Mouse (Mus musculus) hindbrain, embryonic 11.5 days (tissue): ENCODE results near the gene Adck2. TPM values are rescaled to one million over a fixed set of nuclear protein-coding genes. Genes with fewer than 3 reads are reported as not detected.

Source experiments
- ATAC-seq: fragments of 200-750 bp; cut with Nextera tagmentation; 2 replicates; pipeline ENCODE4 v1.8.0; 2017; ENCODE audit warnings: mild to moderate bottlenecking, moderate TSS enrichment, moderate library complexity; ENCODE audit not compliant: low FRiP score
- DNase-seq: peaks from one replicate; pipeline ENCODE4 v3.0.0-alpha.2; 2015; ENCODE audit warnings: low spot score
- H3K27ac ChIP-seq: fragments of 300-500 bp; sonication (generic); 2 replicates; pipeline ENCODE4 v1.5.1; 2014; ENCODE audit warnings: mild to moderate bottlenecking, low read depth, low read length
- H3K27me3 ChIP-seq: fragments of 300-500 bp; sonication (generic); 2 replicates; pipeline ENCODE4 v1.6.1; 2014; ENCODE audit warnings: mild to moderate bottlenecking, low read length, moderate library complexity, mixed read lengths; ENCODE audit not compliant: control insufficient read depth, insufficient read depth
- H3K36me3 ChIP-seq: fragments of 300-500 bp; sonication (generic); 2 replicates; pipeline ENCODE4 v1.6.1; 2014; ENCODE audit warnings: mild to moderate bottlenecking, low read length, moderate library complexity, mixed read lengths; ENCODE audit not compliant: control insufficient read depth, insufficient read depth
- H3K4me1 ChIP-seq: fragments of 300-500 bp; sonication (generic); replicated peaks from 2 replicates; pipeline ENCODE4 v1.6.1; 2014; ENCODE audit warnings: low read length, mixed read lengths; ENCODE audit not compliant: control insufficient read depth, insufficient read depth
- H3K4me2 ChIP-seq: fragments of 300-500 bp; sonication (generic); replicated peaks from 2 replicates; pipeline ENCODE4 v1.6.1; 2014; ENCODE audit warnings: mild to moderate bottlenecking, low read depth, low read length
- H3K4me3 ChIP-seq: fragments of 300-500 bp; sonication (generic); 2 replicates; pipeline ENCODE4 v1.5.1; 2014; ENCODE audit warnings: low read depth, low read length
- H3K9ac ChIP-seq: fragments of 300-500 bp; sonication (generic); 2 replicates; pipeline ENCODE4 v1.6.1; 2014; ENCODE audit warnings: low read depth, low read length
- H3K9me3 ChIP-seq: fragments of 300-500 bp; sonication (generic); 2 replicates; pipeline ENCODE4 v1.6.1; 2016; ENCODE audit warnings: low read length; ENCODE audit not compliant: control insufficient read depth
- WGBS: fragments of 180-500 bp; shearing (Covaris S2); extraction: QIAGEN DNeasy Blood & Tissue Kit; methylation state at CpG from one replicate; pipeline ENCODE4 v1.1.7; 2014; 5-methylcytosine and 5-hydroxymethylcytosine counted together
- polyA plus RNA-seq: library from polyadenylated mRNA; unstranded; fragments of >200 nt; fragmentation: Nextera tagmentation; extraction: Ambion mirVana; gene quantifications from 2 replicates; pipeline ENCODE4 v1.2.1, GENCODE M21; 2014

The Adck2 gene
- polyA plus RNA-seq, 1 experiment from 2014 or later = 23.9 TPM

- H3K27ac ChIP-seq = no peak overlapping the region
- no peak for ATAC-seq
- H3K9me3 ChIP-seq = no peaks in the 10 kb centered on the region
- no peak overlapping the region for H3K9ac ChIP-seq
- H3K4me2 ChIP-seq = peak overlapping the region; percentile 75
- WGBS = 75% methylated on average over 12 of the region's 12 CpGs
- DNase-seq = no peak
- H3K4me3 ChIP-seq = peak overlapping the region; percentile 8; the same call in 1 of the 2 replicates
- no peaks in the 10 kb centered on the region for H3K36me3 ChIP-seq
- no peaks in the 10 kb centered on the region for H3K27me3 ChIP-seq
- H3K4me1 ChIP-seq = peaks cover 11% of the 10 kb centered on the region
Observed at GRCm38 (mm10) chr6:39554888-39555647, 18.6 kb upstream of the Adck2 start.

- DNase-seq (no peak), ATAC-seq (no peak)
- WGBS = 86% methylated on average over 2 of the region's 2 CpGs
- Histone ChIP-seq H3K27ac (no peak overlapping the region), H3K9me3 (no peaks in the 10 kb centered on the region), H3K4me2 (peak overlapping the region; percentile 75), H3K4me1 (peaks cover 11% of the 10 kb centered on the region), H3K27me3 (no peaks in the 10 kb centered on the region), H3K9ac (no peak overlapping the region), H3K36me3 (no peaks in the 10 kb centered on the region), H3K4me3 (peak overlapping the region; percentile 8; the same call in 1 of the 2 replicates)
Observed at GRCm38 (mm10) chr6:39555648-39555945, 18.1 kb upstream of the Adck2 start.

DNA sequence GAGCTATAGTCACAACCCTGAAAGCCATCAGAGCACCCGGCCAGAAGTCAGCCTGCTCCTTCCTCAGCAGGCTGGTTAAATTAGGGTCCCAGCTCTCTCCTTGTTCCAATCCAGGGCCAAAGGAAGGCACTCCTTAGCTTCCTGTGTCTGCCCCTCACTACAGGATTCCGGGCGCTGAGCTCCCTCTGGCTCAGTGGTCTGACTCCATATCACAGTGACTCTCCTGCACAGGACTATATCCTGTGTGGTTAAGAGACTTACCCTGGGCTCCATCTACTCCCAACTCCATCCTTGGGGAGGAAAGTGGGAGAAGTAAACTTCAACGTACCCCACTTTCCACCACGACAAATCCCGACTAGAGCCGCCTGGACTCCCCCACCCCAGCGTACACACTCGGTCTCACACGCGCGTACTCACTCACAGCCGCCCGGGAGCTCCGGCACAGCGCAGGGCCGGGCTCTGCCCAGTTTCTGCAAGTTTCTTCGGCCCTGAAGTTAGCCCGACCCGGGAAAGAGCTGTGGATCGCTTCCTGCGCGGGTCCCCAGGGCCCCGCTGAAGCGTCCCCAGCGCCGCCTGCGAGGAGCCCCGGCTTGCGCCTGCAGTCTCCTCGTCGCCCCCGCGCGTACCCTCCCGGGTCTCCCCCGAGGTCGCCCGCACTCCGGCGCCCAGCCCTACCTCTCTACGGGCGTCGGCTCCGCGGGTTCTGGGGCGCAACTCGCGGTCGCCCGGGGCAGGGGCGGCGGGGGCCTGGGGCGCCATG, 16.6 kb upstream of the Adck2 start:
- DNase-seq = peak; percentile 71
- Histone ChIP-seq H3K4me1 (peaks cover 11% of the 10 kb centered on the region), H3K27ac (peak overlapping the region; percentile 98), H3K27me3 (no peaks in the 10 kb centered on the region), H3K9me3 (no peaks in the 10 kb centered on the region), H3K4me2 (peak overlapping the region; percentile 75), H3K36me3 (no peaks in the 10 kb centered on the region), H3K9ac (peak overlapping the region; percentile 98), H3K4me3 (peak overlapping the region; percentile 90)
- ATAC-seq = peak; percentile 75
- WGBS = under 1% methylated on average over 36 of the region's 54 CpGs

- DNase-seq = peak; percentile 96
- Histone ChIP-seq H3K4me1 (peaks cover 11% of the 10 kb centered on the region), H3K27me3 (no peaks in the 10 kb centered on the region), H3K9me3 (no peaks in the 10 kb centered on the region), H3K27ac (peak within 1 kb of the TSS; percentile 98), H3K36me3 (no peaks in the 10 kb centered on the region), H3K4me3 (peak within 1 kb of the TSS; percentile 90), H3K4me2 (peak within 1 kb of the TSS; percentile 75), H3K9ac (peak within 1 kb of the TSS; percentile 98)
- WGBS = under 1% methylated on average over 31 of the region's 50 CpGs
- peak; percentile 96 for ATAC-seq
Observed at GRCm38 (mm10) chr6:39557723-39558261, 15.9 kb upstream of the Adck2 start, which contains the start of gene Dennd2a. Gene Dennd2a (minus strand): TSS chr6:39557867.

DNA sequence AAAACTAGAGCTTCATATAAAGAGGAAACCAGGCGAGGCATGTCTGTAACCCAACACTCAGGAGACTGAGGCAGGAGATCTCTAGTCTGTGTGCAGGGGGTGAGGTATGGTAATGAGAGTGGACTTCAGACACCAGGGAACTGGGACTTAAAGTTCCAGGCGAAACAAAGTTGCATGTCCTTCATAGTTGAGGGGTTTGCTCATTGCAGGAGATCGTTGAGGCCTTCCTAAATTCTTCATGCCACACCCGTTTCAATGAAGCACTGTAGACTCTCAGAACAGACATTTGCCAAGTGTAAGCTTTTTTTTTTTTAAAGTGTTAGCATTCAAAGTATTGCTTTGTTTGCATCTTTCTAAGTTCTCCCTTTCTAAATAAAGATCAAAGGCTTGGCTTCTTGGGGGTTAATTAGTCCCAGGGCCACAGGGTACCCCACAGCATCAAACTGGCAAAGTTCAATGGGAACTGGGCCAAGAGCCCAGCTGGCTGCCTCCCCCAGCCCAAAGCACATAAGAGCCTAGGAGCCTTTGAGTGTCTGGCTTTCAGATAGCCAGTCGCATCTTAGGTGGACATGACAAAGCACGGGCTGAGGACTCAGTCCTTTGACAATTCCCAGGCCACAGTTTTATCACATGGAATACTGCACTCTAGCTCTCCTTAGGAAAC, 14.3 kb upstream of the Adck2 start:
- Histone ChIP-seq H3K4me1 (peaks cover 11% of the 10 kb centered on the region), H3K4me3 (no peak overlapping the region), H3K36me3 (no peaks in the 10 kb centered on the region), H3K9ac (no peak overlapping the region), H3K4me2 (no peak overlapping the region), H3K9me3 (no peaks in the 10 kb centered on the region), H3K27ac (no peak overlapping the region), H3K27me3 (no peaks in the 10 kb centered on the region)
- DNase-seq = no peak
- no peak for ATAC-seq
- 56% methylated on average over 6 of the region's 6 CpGs for WGBS

DNA sequence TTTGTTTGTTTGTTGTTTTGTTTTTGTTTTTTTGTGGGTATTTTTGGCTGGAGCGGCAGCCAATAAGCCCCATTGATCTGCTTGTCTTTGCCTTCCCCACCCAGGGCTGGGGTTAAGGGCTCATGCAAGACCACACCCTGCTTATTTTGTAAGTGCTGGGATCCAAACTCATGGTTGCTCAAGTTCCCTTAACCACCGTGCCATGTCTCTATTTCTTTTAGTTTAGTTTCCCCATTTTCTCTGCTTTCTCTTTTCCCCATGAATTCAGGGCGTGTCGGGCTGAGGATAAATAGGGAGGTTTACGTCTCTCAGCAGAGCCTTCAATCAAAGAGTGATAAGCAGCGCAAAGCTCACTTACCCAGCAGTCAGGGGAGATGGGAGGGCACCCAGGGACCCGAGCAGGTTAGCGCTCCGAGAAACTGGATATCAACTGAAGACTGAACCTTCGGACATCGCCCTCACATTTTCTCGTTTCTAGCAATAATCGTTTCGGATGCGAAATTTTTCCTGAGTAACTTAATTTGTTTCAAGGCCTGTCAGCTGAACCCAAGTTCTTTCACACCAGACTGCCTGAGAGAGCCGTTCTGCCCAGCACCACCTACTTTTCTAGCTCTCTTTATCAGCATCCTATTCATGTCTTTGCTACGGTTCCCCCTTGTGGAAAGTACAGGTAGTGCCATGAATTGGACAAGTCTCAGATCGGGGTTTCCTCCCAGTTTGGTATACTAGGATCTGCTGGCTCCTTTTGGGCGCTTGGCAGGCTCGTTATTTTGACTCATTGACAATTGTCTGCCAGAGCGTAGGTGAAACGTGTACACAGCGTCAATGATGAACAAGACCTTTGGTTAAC, 11.3 kb upstream of the Adck2 start:
- ATAC-seq = no peak
- no peak overlapping the region for H3K4me3 ChIP-seq

DNA sequence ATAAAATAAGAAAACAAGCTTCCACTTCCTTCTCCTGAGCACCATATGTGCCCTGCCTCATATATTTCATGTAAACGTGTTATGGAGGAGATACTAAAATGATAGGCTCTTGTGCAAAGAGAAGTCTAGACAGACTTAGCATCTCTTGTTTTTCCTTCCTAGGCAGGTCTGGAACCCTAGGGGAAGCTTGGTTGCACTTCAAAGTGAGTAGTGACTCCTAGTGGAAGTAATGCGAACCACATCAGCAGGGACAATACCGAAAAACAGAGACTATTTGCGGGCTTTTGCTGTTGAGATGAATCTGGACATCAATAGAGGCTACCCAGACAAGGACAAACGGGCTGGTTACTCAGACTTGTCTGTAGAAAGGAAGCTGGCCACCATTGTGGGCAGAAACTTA, 6.1 kb upstream of the Adck2 start:
- no peak overlapping the region for H3K4me3 ChIP-seq
- 19% methylated on average over 5 of the region's 5 CpGs for WGBS
- no peak overlapping the region for H3K4me2 ChIP-seq

More for the DNA sequence above, 11.3 kb upstream of the Adck2 start:
- Histone ChIP-seq H3K36me3 (no peaks in the 10 kb centered on the region), H3K4me2 (no peak overlapping the region), H3K9ac (no peak overlapping the region), H3K27ac (no peak overlapping the region), H3K9me3 (no peaks in the 10 kb centered on the region), H3K27me3 (no peaks in the 10 kb centered on the region), H3K4me1 (0 out of 2 replicates have a peak, but pooled peaks cover 4% of the 10 kb centered on the region)
- WGBS = 21% methylated on average over 23 of the region's 23 CpGs
- peak; percentile 91 for DNase-seq

DNA sequence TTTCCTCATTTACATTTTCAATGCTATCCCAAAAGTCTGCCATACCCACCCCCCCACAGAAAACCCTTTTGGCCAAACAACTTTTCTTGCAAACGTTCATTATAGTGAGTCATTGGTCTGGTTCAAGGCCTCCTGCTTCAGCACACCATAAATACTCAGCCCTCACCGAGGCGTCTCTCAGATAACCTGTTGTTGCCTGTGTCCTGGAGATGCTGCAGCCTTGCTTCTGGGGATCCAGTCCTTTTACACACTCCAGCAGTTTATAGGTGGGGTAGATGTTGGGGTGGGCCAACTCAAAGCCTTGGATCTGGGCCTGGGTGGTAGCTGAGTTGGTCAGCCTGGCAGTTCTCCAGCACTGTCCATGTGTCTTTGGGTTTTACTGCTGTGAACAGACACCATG, 3.2 kb upstream of the Adck2 start:
- 89% methylated on average over 3 of the region's 3 CpGs for WGBS
- H3K9me3 ChIP-seq = no peaks in the 10 kb centered on the region
- no peak overlapping the region for H3K27ac ChIP-seq
- H3K4me2 ChIP-seq = no peak overlapping the region
- peaks cover 2% of the 10 kb centered on the region; the same call in 1 of the 2 replicates for H3K4me1 ChIP-seq
- ATAC-seq = no peak
- no peak overlapping the region for H3K9ac ChIP-seq
- no peak overlapping the region for H3K4me3 ChIP-seq
- no peaks in the 10 kb centered on the region for H3K36me3 ChIP-seq
- DNase-seq = no peak
- H3K27me3 ChIP-seq = no peaks in the 10 kb centered on the region

More for the DNA sequence above, 6.1 kb upstream of the Adck2 start:
- no peak for ATAC-seq
- no peaks in the 10 kb centered on the region for H3K27me3 ChIP-seq
- no peak overlapping the region for H3K27ac ChIP-seq
- peak; percentile 65 for DNase-seq
- no peak overlapping the region for H3K9ac ChIP-seq
- H3K4me1 ChIP-seq = no peaks in the 10 kb centered on the region
- no peaks in the 10 kb centered on the region for H3K36me3 ChIP-seq
- no peaks in the 10 kb centered on the region for H3K9me3 ChIP-seq
